Mouse (Mus musculus): ENCODE results near the gene Tshz3. TPM values are rescaled to one million over a fixed set of nuclear protein-coding genes. Genes with fewer than 3 reads are reported as not detected.

Gene Tshz3
- polyA plus RNA-seq, 1 experiment from 2014 or later, result 104 TPM

- no peak overlapping the region for H3K27ac ChIP-seq (ENCODE audit: low read depth, low read length)
- no peak overlapping the region for H3K4me3 ChIP-seq (ENCODE audit: low read depth, low read length)
- no peaks in the 10 kb centered on the region for H3K36me3 ChIP-seq (ENCODE audit: control insufficient read depth, insufficient read depth, low read length)
- H3K4me2 ChIP-seq (ENCODE audit: low read depth, low read length), result no peak overlapping the region
- ATAC-seq (ENCODE audit: low read depth), result no peak
- no peaks in the 10 kb centered on the region for H3K9me3 ChIP-seq (ENCODE audit: control insufficient read depth, low read length)
- WGBS, result 70% methylated on average over 10 of the region's 10 CpGs
- H3K9ac ChIP-seq (replicated peaks; ENCODE audit: low read depth, low read length), result no peak overlapping the region
- H3K27me3 ChIP-seq (ENCODE audit: control insufficient read depth, insufficient read depth, low read length), result no peaks in the 10 kb centered on the region
- H3K4me1 ChIP-seq (ENCODE audit: control insufficient read depth, insufficient read depth, low read length), result no peaks in the 10 kb centered on the region
Observed at GRCm38 (mm10) chr7:36786713-36787421, 88.9 kb downstream of the Tshz3 start.

DNA sequence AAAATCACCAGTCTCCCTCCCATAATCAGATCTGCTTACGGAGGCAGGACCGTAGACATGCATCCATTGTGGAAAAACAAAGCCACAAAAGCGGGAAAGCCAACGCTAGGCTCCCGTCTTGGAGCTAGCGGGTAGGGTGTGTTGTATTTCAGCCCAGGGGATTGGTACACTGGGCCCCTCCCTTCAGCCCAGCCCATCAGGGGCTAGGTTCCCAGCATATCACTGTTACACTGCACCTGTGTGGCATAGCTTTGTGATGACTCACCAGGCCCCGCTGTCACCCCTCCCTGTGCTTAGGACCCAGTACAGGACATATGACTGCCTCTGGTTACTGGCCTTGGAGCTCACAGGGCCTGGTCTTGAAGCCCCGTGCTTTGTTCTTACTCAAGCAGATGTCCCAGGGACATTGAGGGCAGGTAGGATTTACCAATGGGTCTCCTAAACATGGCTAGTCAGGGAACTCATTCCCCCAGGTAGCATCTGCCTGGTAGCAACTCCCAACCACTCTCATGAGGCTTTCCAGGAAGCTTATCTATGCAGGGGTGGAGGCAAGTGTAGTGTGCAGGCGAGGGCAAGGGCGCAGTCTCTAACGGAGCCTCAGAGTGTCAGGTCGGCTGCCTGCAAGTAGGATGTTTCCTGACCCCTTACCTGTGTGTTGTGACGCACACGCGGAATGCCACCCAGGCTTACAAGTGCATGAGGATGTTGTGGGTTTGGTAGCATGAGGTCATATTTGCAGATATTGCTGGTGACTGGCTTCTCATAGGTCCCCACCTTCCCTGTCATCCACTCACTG lies 98.7 kb downstream of the Tshz3 start:
- 81% methylated on average over 15 of the region's 15 CpGs for WGBS

More for the DNA sequence above, 98.7 kb downstream of the Tshz3 start:
- H3K9ac ChIP-seq (replicated peaks; ENCODE audit: low read depth, low read length), result no peak overlapping the region
- no peak overlapping the region for H3K4me3 ChIP-seq (ENCODE audit: low read depth, low read length)
- no peaks in the 10 kb centered on the region for H3K4me1 ChIP-seq (ENCODE audit: control insufficient read depth, insufficient read depth, low read length)
- H3K4me2 ChIP-seq (ENCODE audit: low read depth, low read length), result no peak overlapping the region
- no peak for ATAC-seq (ENCODE audit: low read depth)
- no peaks in the 10 kb centered on the region for H3K27me3 ChIP-seq (ENCODE audit: control insufficient read depth, insufficient read depth, low read length)
- H3K36me3 ChIP-seq (ENCODE audit: control insufficient read depth, insufficient read depth, low read length), result no peaks in the 10 kb centered on the region
- no peaks in the 10 kb centered on the region for H3K9me3 ChIP-seq (ENCODE audit: control insufficient read depth, low read length)
- no peak overlapping the region for H3K27ac ChIP-seq (ENCODE audit: low read depth, low read length)

All from neural tube, embryonic 14.5 days (tissue).